Mouse (Mus musculus) heart, adult 2 months (tissue): Measurements from ENCODE around the gene Akr1d1.

ENCODE experiments used
- CTCF ChIP-seq: fragments of 200-600 bp; IDR thresholded peaks from 2 replicates; pipeline ENCODE4 v1.8.1; 2022; ENCODE audit warnings: antibody characterized with exemption, mild to moderate bottlenecking, moderate library complexity
- EP300 ChIP-seq: fragments of 200-500 bp; IDR thresholded peaks from 2 replicates; pipeline ENCODE4 v1.6.1; 2011; ENCODE audit warnings: low read depth, low read length, control low read depth; ENCODE audit not compliant: insufficient read depth
- POLR2A ChIP-seq: fragments of 200-500 bp; IDR thresholded peaks from 2 replicates; pipeline ENCODE4 v1.6.1; 2011; ENCODE audit warnings: mild to moderate bottlenecking, low read depth, low read length, control low read depth; ENCODE audit not compliant: insufficient read depth

DNA sequence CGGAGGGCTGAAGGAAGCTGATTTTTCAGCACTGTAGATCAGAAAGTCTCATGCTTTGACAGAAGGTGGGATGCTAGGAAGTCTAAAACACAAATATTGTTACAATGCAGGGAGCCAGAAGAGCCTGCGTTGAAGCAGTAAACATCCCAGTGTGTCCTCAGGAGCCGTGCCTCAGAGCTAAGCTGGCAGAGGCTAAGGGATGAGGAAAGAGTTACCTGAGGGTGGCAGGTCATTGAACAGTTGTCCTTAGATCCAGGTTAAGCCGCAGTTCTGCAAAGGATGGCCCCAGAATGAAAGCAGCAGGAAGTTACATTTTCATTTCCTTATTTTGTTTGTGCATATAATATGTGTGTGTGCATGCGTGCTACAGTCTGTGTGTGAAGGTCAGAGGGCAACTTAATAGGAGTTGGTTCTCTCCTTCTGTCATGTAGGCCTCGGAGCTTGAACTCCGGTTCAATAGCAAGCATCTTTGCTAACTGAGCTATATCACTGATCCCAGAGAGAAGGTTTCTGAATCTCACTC lies 71.1 kb downstream of the Akr1d1 start:
- TF ChIP-seq POLR2A: no peak
- TF ChIP-seq CTCF: no peak
- TF ChIP-seq EP300: no peak
